Mouse (Mus musculus): Measurements from ENCODE around the gene Hist1h2bk. TPM values are rescaled to one million over a fixed set of nuclear protein-coding genes. Genes with fewer than 3 reads are reported as not detected.
"Not testable (repeated sequence)": the region's sequence is repeated elsewhere in the genome, so short reads cannot be mapped to it uniquely, and the experiment has no call there.

Gene Hist1h2bk
- total RNA-seq, 2 experiments from 2014 or later: 10.8 to 26.5 TPM

DNA sequence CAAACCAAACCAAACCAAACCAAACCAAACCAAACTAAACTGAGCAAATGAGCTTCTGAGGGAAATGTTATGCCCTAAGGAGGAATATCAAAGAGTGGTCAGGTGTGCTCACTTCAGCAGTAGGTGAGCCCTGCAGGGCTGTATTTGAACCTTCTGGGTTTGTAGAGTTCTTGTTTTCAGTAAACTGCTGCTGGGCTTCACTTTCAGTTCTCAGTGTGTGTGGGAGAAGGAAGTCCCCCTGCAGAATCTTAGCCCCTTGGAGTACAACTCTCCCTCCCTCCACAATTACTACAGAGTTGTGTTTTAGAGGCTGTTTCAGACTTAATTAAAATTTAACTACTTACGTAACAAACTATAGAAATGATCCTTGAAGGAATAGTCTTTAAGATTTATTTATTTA, 18.1 kb downstream of the Hist1h2bk start:
- intact Hi-C loops (cut with DNase I): no loop called here

GRCm38 (mm10) chr13:22061422-22061821, 25.8 kb downstream of the Hist1h2bk start:
- intact Hi-C loops (cut with DNase I): no loop called here
- DNase-seq: no peak

More for the DNA sequence above, 18.1 kb downstream of the Hist1h2bk start:
- DNase-seq: no peak

DNA sequence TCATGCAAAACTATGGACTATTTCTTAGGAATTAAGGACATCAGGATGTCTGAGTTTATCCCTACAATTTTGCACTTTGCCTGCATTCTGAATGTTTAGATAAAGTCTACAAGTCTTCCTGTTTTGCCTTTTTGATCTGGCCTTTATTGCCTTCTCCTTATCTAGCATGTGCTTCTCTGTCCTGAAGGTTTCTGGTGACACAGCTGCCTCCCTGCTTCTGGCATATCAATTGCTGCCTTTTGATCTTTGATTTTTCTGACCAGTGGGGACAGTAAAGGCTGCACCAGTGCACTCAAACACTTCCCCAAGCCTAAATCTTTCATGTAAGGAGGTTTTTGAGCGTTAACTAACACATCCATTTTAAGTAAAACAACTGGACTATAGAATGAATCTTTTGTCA, 27.8 kb downstream of the Hist1h2bk start:
- DNase-seq: no peak
- intact Hi-C loops (cut with DNase I): no loop called here

DNA sequence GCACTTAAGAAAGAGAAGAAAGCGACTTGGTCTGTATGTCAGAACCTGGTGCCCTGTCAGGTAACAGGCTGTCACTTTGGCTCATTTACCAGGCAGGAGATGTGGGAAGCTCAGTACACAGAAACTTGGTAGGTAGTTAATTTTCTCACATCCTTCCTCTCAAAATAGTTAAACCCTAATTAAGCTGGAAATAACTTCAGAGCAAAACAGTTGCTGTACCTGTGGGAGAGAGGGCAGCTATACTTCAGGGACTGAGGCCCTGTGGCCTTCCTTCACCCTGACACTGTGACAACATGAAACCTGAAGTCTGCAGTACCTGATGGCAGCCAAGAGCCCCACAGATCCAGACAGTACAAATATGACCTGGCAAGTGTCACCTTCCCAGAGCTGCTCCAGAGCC, 48.5 kb downstream of the Hist1h2bk start, which contains the start of gene Vmn1r188:
Vmn1r188 (plus strand) TSS at position 301 of the 400 bp plus-strand sequence.
- intact Hi-C loops (cut with DNase I): not testable (repeated sequence)

More for the DNA sequence above, 48.5 kb downstream of the Hist1h2bk start, which contains the start of gene Vmn1r188:
- not testable (repeated sequence) for DNase-seq

Small RNAs within 50 kb of the gene (microRNA-seq; reads per million reads assigned to microRNA genes)
- gene Gm26300 (0 reads per million in 2 experiments), gene Gm44390 (0 reads per million in 2 experiments), gene Gm44486 (0 reads per million in 2 experiments)

Other genes starting within 250 kb of the Hist1h2bk start
- gene Hist1h2an, start 248.7 kb upstream of the Hist1h2bk start, total RNA-seq (2021): 1 to 10 TPM; 1.0 to 2.0 TPM
- gene Hist1h2bp, start 248.4 kb upstream of the Hist1h2bk start, total RNA-seq (2021): 1 to 10 TPM; 3.8 to 6.5 TPM
- 10 to 100 TPM; 18.8 to 22.7 TPM for gene Hist1h2bq, start 225.7 kb upstream of the Hist1h2bk start, total RNA-seq (2021)
- gene Hist1h2ao, start 225.4 kb upstream of the Hist1h2bk start, total RNA-seq (2021): 1 to 10 TPM in 1 of 2 experiments, under 1 TPM in 1; 0.81 to 6.5 TPM
- gene Hist1h4m, start 224.1 kb upstream of the Hist1h2bk start, total RNA-seq (2021): 10 to 100 TPM; 61.4 to 75.8 TPM
- gene Hist1h4n, start 203.7 kb upstream of the Hist1h2bk start, total RNA-seq (2021): not detected
- 10 to 100 TPM; 11.5 to 14.3 TPM for gene Hist1h2ap, start 202.4 kb upstream of the Hist1h2bk start, total RNA-seq (2021)
- 10 to 100 TPM; 19.2 to 22.2 TPM for gene Hist1h2br, start 202.1 kb upstream of the Hist1h2bk start, total RNA-seq (2021)
- gene Zfp184, start 90.8 kb upstream of the Hist1h2bk start, total RNA-seq (2021): under 1 TPM; 0.26 to 0.30 TPM
- not detected for gene Pom121l2, start 54.7 kb upstream of the Hist1h2bk start, total RNA-seq (2021)
- 1 to 10 TPM in 1 of 2 experiments, not detected in 1; 5.4 TPM for gene Prss16, start 26.1 kb upstream of the Hist1h2bk start, total RNA-seq (2021)
- gene Hist1h2ah, start 302 bp upstream of the Hist1h2bk start, total RNA-seq (2021): 10 to 100 TPM; 12.2 to 13.3 TPM
- 10 to 100 TPM; 28.7 to 30.9 TPM for gene Hist1h4i, start 5.5 kb downstream of the Hist1h2bk start, total RNA-seq (2021)
- 10 to 100 TPM in 1 of 2 experiments, 1 to 10 TPM in 1; 8.7 to 11.6 TPM for gene Hist1h2ag, start 7.1 kb downstream of the Hist1h2bk start, total RNA-seq (2021)
- 1 to 10 TPM; 7.6 to 8.9 TPM for gene Hist1h2bj, start 7.3 kb downstream of the Hist1h2bk start, total RNA-seq (2021)
- not detected for gene Vmn1r188, start 48.6 kb downstream of the Hist1h2bk start, total RNA-seq (2021)
- gene Vmn1r189, start 70.0 kb downstream of the Hist1h2bk start, total RNA-seq (2021): not detected
- not detected for gene Vmn1r191, start 148.1 kb downstream of the Hist1h2bk start, total RNA-seq (2021)
- gene Vmn1r192, start 155.3 kb downstream of the Hist1h2bk start, total RNA-seq (2021): not detected
- not detected for gene Vmn1r193, start 187.3 kb downstream of the Hist1h2bk start, total RNA-seq (2021)
- not detected for gene Vmn1r194, start 208.3 kb downstream of the Hist1h2bk start, total RNA-seq (2021)
- not detected for gene Vmn1r195, start 234.7 kb downstream of the Hist1h2bk start, total RNA-seq (2021)